Mouse (Mus musculus) heart, postnatal 0 days (tissue): Measurements from ENCODE around the gene Slc4a1.

Source experiments
- CTCF ChIP-seq: IDR thresholded peaks from 2 replicates; pipeline ENCODE4 v1.5.1; 2016; ENCODE audit warnings: antibody characterized with exemption, control low read depth, low read depth
- EP300 ChIP-seq: IDR thresholded peaks from 2 replicates; pipeline ENCODE4 v1.6.1; 2016; ENCODE audit warnings: antibody characterized with exemption, low read depth

GRCm38 (mm10) chr11:102327839-102328238 lies 38.2 kb downstream of the Slc4a1 start:
- TF ChIP-seq CTCF: no peak
- no peak for TF ChIP-seq EP300
